Mouse (Mus musculus): ENCODE results near the gene Npas3.

- TF ChIP-seq POLR2A (IDR thresholded peaks at IDR 0.05; ENCODE audit: insufficient read depth, low read length) = no peak
- TF ChIP-seq CTCF (IDR thresholded peaks at IDR 0.05; ENCODE audit: low read depth, low read length) = no peak
- no peak for TF ChIP-seq EP300 (IDR thresholded peaks at IDR 0.05; ENCODE audit: insufficient read depth, low read depth, low read length)
Observed at GRCm38 (mm10) chr12:53536816-53537215, 288.3 kb downstream of the Npas3 start.

Measured in ES-Bruce4 (cell line).